Mouse (Mus musculus) liver, postnatal 0 days (tissue): Measurements from ENCODE around the gene Slc9a6. TPM values are rescaled to one million over a fixed set of nuclear protein-coding genes. Genes with fewer than 3 reads are reported as not detected.

Experiments used
- ATAC-seq: fragments of 200-750 bp; cut with Nextera tagmentation; 2 replicates; pipeline ENCODE4 v1.8.0; 2017; ENCODE audit warnings: mild to moderate bottlenecking, moderate library complexity
- DNase-seq: peaks from one replicate; pipeline ENCODE4 v3.0.0-alpha.2; 2016
- H3K27ac ChIP-seq: fragments of 300-500 bp; sonication (generic); 2 replicates; pipeline ENCODE4 v1.5.1; 2014; ENCODE audit warnings: antibody characterized with exemption, moderate library complexity, mild to moderate bottlenecking, low read depth
- H3K27me3 ChIP-seq: fragments of 300-500 bp; sonication (generic); 2 replicates; pipeline ENCODE4 v1.6.1; 2014; ENCODE audit warnings: low read length, control low read depth, mixed read lengths; ENCODE audit not compliant: insufficient read depth
- H3K36me3 ChIP-seq: fragments of 300-500 bp; sonication (generic); replicated peaks from 2 replicates; pipeline ENCODE4 v1.6.1; 2014; ENCODE audit warnings: mild to moderate bottlenecking, control low read depth, low read length, moderate library complexity, mixed read lengths; ENCODE audit not compliant: insufficient read depth
- H3K4me1 ChIP-seq: fragments of 300-500 bp; sonication (generic); 2 replicates; pipeline ENCODE4 v1.6.1; 2014; ENCODE audit warnings: antibody characterized with exemption, mild to moderate bottlenecking, control low read depth; ENCODE audit not compliant: insufficient read depth
- H3K4me2 ChIP-seq: fragments of 300-500 bp; sonication (generic); 2 replicates; pipeline ENCODE4 v1.6.1; 2014; ENCODE audit warnings: low read depth, mild to moderate bottlenecking, low read length, moderate library complexity, mixed read lengths
- H3K4me3 ChIP-seq: fragments of 300-500 bp; sonication (generic); 2 replicates; pipeline ENCODE4 v1.5.1; 2014; ENCODE audit warnings: low read depth, low read length
- H3K9ac ChIP-seq: fragments of 300-500 bp; sonication (generic); replicated peaks from 2 replicates; pipeline ENCODE4 v1.6.1; 2014; ENCODE audit warnings: mild to moderate bottlenecking, moderate library complexity
- H3K9me3 ChIP-seq: fragments of 300-500 bp; sonication (generic); 2 replicates; pipeline ENCODE4 v1.6.1; 2016; ENCODE audit warnings: mild to moderate bottlenecking, control low read depth, low read length, mixed read lengths
- CTCF ChIP-seq: sonication (generic); IDR thresholded peaks from 2 replicates; pipeline ENCODE4 v1.5.1; 2016; ENCODE audit warnings: antibody characterized with exemption, low read depth
- EP300 ChIP-seq: IDR thresholded peaks from 2 replicates; pipeline ENCODE4 v1.6.1; 2016; ENCODE audit warnings: antibody characterized with exemption, low read depth, mild to moderate bottlenecking
- WGBS: fragments of 180-500 bp; shearing (Covaris S2); extraction: QIAGEN DNeasy Blood & Tissue Kit; methylation state at CpG from one replicate; pipeline ENCODE4 v1.1.7; 2014; ENCODE audit not compliant: insufficient replicate concordance; 5-methylcytosine and 5-hydroxymethylcytosine counted together
- microRNA-seq: library from miRNA; unstranded; fragments of <30 nt; microRNA quantifications from one replicate; pipeline ENCODE4, GENCODE M21; 2016
- polyA plus RNA-seq: library from polyadenylated mRNA; unstranded; fragments of >200 nt; fragmentation: Nextera tagmentation; extraction: Ambion mirVana; gene quantifications from 2 replicates; pipeline ENCODE4 v1.2.1, GENCODE M21; 2015

Slc9a6 gene
- polyA plus RNA-seq, 1 experiment from 2014 or later: 3.7 TPM

- Histone ChIP-seq H3K36me3 (no peaks in the 10 kb centered on the region), H3K4me3 (no peak overlapping the region), H3K27me3 (no peaks in the 10 kb centered on the region)
These were observed 101.0 kb downstream of the Slc9a6 start for GRCm38 (mm10) chrX:56710522-56710921.

GRCm38 (mm10) chrX:56712666-56713065 is 103.1 kb downstream of the Slc9a6 start:
- no peak overlapping the region for H3K9ac ChIP-seq
- no peak overlapping the region for H3K4me3 ChIP-seq
- no peaks in the 10 kb centered on the region for H3K4me1 ChIP-seq
- DNase-seq (no peak), ATAC-seq (no peak)
- TF ChIP-seq CTCF (no peak), EP300 (no peak)
- H3K27me3 ChIP-seq: no peaks in the 10 kb centered on the region
- H3K9me3 ChIP-seq: no peaks in the 10 kb centered on the region
- H3K27ac ChIP-seq: no peak overlapping the region
- H3K4me2 ChIP-seq: no peak overlapping the region
- WGBS: 75% methylated on average over 1 of the region's 1 CpGs
- H3K36me3 ChIP-seq: no peaks in the 10 kb centered on the region

More at GRCm38 (mm10) chrX:56710522-56710921, 101.0 kb downstream of the Slc9a6 start:
- no peaks in the 10 kb centered on the region for H3K4me1 ChIP-seq
- no peak overlapping the region for H3K27ac ChIP-seq
- 75% methylated on average over 1 of the region's 1 CpGs for WGBS
- no peak overlapping the region for H3K9ac ChIP-seq
- no peak for DNase-seq
- TF ChIP-seq CTCF: no peak
- H3K4me2 ChIP-seq: no peak overlapping the region
- ATAC-seq: no peak
- H3K9me3 ChIP-seq: no peaks in the 10 kb centered on the region

Small RNAs within 50 kb of the gene (microRNA-seq; reads per million reads assigned to microRNA genes)
- gene Mir5116: 2.0 reads per million

Other genes starting within 250 kb of the Slc9a6 start
- gene Smim10l2a, start 235.2 kb upstream of the Slc9a6 start, polyA plus RNA-seq: 0.13 and 0.22 TPM in 2 replicates
- gene Gm2174, start 161.8 kb upstream of the Slc9a6 start, polyA plus RNA-seq: 0.90 TPM in 1 of 2 replicates, not detected in the other
- gene Ints6l, start 154.9 kb upstream of the Slc9a6 start, polyA plus RNA-seq: 12.8 and 14.1 TPM in 2 replicates
- not detected in 2 replicates for gene Gm10477, start 85.0 kb upstream of the Slc9a6 start, polyA plus RNA-seq
- not detected in 2 replicates for gene Gm648, start 60.2 kb upstream of the Slc9a6 start, polyA plus RNA-seq
- 4.8 and 5.0 TPM in 2 replicates for gene Mmgt1, start 11.7 kb upstream of the Slc9a6 start, polyA plus RNA-seq
- 14.8 and 25.2 TPM in 2 replicates for gene Fhl1, start 122.0 kb downstream of the Slc9a6 start, polyA plus RNA-seq
- 0.55 and 0.63 TPM in 2 replicates for gene Map7d3, start 212.6 kb downstream of the Slc9a6 start, polyA plus RNA-seq